Mouse (Mus musculus): ENCODE results near the gene Zfp536.

Zfp536 gene

GRCm38 (mm10) chr7:37773312-37773702 lies at the start of gene Zfp536:
TSS of gene Zfp536 (minus strand) at chr7:37773641.
- no peak for DNase-seq

- no peak for DNase-seq
Observed at GRCm38 (mm10) chr7:37820670-37821301, 47.3 kb upstream of the Zfp536 start.

GRCm38 (mm10) chr7:37818631-37819340 lies 45.3 kb upstream of the Zfp536 start:
- DNase-seq = no peak

- no peak for DNase-seq
Observed at GRCm38 (mm10) chr7:37816901-37817300, 43.5 kb upstream of the Zfp536 start.

- no peak for DNase-seq
Observed at GRCm38 (mm10) chr7:37814844-37815406, 41.5 kb upstream of the Zfp536 start.

- no peak for DNase-seq
Observed at GRCm38 (mm10) chr7:37813676-37814075, 40.2 kb upstream of the Zfp536 start.

GRCm38 (mm10) chr7:37809908-37810307 lies 36.5 kb upstream of the Zfp536 start:
- no peak for DNase-seq

GRCm38 (mm10) chr7:37809001-37809400 lies 35.6 kb upstream of the Zfp536 start:
- DNase-seq = no peak

- DNase-seq = no peak
Observed at GRCm38 (mm10) chr7:37801160-37801559, 27.7 kb upstream of the Zfp536 start.

- no peak for DNase-seq
Observed at GRCm38 (mm10) chr7:37788721-37789120, 15.3 kb upstream of the Zfp536 start.

GRCm38 (mm10) chr7:37775502-37775901 lies 2.1 kb upstream of the Zfp536 start:
- peak; percentile 71 for DNase-seq

- no peak for DNase-seq
Observed at GRCm38 (mm10) chr7:37774463-37774970, 1.1 kb upstream of the Zfp536 start.

GRCm38 (mm10) chr7:37773906-37774305 lies 465 bp upstream of the Zfp536 start:
- DNase-seq = no peak

- DNase-seq = no peak
Observed at GRCm38 (mm10) chr7:37772376-37773311, 797 bp downstream of the Zfp536 start.

GRCm38 (mm10) chr7:37771491-37772375 lies 1.7 kb downstream of the Zfp536 start:
- no peak for DNase-seq

- peak; percentile 74 for DNase-seq
Observed at GRCm38 (mm10) chr7:37770400-37771050, 2.9 kb downstream of the Zfp536 start.

- peak; percentile 12 for DNase-seq
Observed at GRCm38 (mm10) chr7:37769526-37770399, 3.7 kb downstream of the Zfp536 start.

- no peak for DNase-seq
Observed at GRCm38 (mm10) chr7:37769004-37769403, 4.4 kb downstream of the Zfp536 start.

GRCm38 (mm10) chr7:37768310-37768940 lies 5.0 kb downstream of the Zfp536 start:
- DNase-seq = no peak

GRCm38 (mm10) chr7:37758886-37759285 lies 14.6 kb downstream of the Zfp536 start:
- no peak for DNase-seq

Data from lung, postnatal 14 days (tissue).